Mouse (Mus musculus): ENCODE results near the gene Fabp2.

The Fabp2 gene

DNA sequence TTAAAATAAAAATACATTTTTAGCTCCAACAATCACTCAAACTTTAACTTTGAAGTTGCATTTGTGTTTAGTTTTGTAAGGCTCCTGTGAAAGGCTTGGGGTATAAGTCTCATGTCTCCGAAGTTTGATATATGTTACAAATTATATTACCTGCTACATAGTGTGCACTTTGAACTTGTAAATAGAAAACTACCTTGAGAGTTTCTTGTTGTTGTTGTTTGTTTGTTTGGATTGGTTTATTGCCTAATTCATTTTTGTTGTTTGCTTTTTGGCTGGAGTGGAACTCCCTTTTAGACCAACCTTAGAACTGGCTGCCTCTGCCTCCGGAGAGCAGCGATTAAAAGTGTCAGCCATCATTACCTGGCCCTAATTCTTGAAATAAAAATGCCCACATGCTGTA is at the start of gene Fabp2:
Gene Fabp2, plus strand, starts transcription at position 301 of the 400 bp plus-strand sequence.
- DNase-seq (ENCODE audit: low read depth): no peak

DNA sequence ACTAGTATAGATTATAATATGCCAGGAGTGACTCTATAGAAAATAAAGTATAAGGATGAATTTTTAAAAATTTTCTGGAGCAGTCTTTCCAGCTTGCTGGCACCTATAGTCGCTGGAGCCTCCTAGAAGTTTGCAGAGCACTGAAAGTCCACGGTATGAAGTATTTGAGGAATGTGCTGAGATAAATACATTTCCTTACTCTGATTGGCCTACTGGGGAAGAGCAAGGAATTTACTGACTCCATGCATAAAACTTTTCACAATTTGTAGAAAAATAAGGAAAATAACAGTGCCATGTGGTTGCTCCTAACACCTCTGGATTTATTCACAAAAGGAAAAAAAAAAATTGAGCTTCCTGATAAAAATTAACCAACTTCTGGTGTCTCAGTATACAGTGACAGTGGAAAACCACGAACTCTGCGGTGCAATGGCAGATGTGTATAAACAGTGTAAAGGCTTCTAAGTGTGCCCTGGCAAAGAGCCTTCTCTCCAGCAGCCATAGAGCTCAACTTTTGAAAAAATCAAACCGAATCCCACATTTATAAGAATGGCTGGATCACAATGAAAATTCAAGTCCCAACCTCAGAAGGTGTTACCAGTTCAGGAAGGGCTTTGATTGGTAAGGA is 46.4 kb upstream of the Fabp2 start:
- DNase-seq (ENCODE audit: low read depth): no peak

DNA sequence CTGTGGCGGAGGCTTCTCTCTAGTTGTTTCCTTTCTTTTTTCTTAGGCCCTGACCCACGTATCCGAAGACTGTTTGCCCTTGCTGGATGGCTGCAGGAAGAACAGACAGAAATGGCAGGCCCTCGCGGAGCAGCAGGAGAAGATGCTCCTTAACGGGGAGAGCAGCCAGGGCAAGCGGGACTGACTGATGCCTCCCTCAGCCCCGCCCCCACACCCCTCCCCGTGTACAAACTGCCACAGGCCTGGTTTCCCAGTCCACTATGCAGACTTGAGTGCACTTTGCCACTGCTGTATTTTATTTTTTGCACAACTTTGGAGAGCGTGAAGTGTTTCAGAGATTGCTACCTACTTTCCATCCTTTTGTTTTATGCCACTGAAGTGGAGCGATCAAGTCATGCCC is 39.7 kb upstream of the Fabp2 start:
- DNase-seq (ENCODE audit: low read depth): no peak

DNA sequence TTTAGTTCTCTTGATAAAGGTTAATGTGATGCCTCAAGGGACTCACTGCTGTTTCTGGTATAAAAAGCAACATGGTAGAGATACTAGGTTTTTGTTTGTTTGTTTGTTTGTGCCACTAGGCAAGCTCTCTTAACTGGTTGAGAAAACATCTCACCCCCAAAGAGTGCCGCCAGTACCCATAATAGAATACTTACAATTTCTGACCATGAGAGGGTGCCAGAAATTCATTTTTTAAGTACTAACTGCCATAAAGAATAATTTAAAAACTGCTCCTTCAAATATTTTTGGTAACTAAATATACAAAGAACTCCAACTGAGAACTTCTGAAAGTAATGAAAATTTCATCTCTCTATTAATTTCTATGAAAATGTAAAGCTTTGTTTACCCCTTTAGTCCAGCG is 35.0 kb upstream of the Fabp2 start:
- no peak for DNase-seq (ENCODE audit: low read depth)

DNA sequence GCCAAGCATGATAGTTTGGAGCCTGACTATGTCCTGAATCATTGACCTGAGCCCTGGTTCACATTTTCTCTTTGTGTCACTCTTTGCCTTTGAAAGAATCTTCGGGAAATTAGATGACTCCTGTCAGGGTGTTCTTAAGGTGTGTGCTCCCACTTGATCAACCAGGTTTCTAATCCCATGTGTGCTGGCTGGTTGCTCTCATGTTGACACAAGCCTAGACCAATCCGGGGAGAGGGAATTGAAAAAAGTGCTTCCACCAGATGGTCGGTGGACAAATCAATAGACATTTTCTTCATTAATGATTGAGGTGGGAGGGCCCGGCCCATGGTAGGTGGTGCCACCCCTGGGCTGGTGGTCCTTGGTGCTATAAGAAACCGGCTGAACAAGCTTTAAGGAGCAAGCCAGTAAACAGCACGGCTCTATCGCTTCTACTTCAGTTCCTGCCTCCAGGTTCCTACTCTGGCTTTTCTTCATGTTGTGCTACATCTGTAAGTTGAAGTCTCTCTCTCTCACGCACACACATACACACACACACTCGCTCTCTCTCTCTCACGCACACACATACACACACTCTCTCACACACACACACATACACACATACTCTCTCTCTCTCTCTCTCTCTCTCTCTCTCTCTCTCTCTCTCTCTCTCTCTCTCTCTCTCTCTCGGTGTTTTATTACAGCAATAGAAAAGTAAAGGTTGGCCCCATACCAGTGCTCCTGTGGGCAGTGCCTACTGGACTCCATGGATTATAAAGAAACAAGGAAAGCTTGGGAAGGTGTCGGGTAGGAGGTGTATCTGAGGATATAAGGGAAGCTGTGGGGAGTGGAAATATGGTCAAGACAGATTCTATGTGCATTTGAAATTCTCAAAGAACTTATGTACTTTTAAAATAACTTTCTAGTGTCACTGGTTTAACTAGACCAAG is 34.0 kb upstream of the Fabp2 start:
- no peak for DNase-seq (ENCODE audit: low read depth)

DNA sequence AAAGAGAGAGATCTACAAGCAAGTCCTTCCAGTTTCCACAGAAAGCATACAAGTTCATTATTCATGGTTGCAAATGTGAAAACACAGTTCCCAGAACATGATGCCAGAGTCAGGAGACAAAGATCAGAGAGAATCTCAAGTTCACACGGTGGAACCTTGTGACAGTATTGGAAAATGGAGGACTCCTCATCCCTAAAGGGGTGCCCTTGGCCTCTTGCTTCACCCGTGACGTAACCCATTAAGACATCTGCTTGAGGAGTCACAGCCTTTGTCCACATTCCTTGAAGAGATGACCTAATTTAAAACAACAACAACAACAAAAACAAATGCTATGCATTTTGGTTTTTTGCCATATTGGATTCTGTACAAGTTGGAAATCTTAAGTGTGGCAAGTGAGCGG is 29.8 kb upstream of the Fabp2 start:
- DNase-seq (ENCODE audit: low read depth): no peak

DNA sequence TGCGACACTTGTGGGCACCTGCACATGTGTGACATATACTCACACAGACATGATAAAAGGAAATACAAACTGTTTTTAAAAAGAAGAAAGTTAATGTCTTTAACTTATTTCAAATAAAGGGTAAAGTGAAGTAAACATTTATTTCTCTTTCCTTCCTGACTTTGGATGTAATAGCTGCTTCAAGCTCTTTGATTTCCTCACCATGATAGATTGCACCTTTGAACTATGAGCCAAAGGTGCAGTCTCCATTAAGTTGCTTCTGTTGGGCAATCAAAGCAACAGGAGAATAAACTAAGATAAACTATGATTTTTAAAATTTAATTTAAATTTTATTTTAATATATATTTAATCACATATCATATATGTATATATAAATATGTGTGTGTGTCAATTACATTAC is 26.6 kb upstream of the Fabp2 start:
- DNase-seq (ENCODE audit: low read depth): no peak

DNA sequence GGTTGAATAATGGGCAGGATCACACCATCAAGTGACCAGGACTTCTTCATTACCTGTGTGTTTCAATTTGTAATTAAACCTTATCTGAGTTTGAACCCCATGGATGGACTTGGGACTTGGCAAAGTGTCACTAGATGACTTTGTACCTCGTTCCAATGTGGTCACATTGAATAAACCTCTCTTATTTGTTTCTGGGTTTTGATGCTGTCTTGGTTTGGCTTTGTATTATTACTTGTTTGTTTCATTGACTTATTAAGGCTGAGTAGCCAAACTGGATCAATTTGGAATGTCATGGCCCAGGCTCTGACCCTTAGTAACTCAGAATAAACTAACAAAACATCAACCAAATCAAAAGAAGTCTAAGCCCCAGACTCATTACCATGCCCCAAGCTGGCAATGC is 23.3 kb upstream of the Fabp2 start:
- no peak for DNase-seq (ENCODE audit: low read depth)

DNA sequence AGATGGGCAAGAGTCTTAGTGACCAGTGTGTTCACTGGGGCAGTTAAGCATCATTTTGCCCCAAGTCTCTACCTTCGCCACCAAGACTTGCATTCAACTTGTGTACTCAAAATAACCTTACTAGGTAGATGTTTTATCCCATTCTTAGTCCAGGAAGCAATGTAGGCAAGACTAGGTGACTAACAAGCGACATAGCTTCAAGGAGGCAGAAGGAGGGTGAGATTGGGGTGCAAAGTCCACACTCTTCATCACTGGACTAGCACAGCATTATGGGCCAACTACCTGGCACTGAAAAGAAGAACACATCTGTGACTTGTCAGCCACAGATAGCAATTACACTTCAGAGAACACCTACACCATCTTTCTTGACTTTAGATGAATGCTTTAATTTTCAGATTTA is 18.0 kb upstream of the Fabp2 start:
- DNase-seq (ENCODE audit: low read depth): no peak

DNA sequence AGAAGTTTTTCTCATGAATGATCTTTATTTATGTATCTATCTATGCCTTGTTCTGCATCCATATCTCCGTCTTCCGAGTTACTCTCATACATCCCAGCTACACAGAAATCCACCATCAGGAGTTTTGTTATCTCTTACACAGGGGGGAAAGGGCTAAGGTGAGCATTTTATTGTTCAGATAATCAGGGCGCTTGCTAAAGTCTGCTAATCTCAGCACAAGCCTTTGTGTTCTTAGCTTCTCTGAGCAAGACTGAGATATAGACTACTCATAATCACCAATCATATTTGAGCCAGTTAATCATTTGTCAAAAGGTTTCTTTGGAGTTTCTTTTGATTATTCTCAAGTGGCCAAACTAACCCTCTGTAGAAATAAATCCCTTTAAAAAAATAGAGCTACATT is 17.3 kb upstream of the Fabp2 start:
- DNase-seq (ENCODE audit: low read depth): no peak

DNA sequence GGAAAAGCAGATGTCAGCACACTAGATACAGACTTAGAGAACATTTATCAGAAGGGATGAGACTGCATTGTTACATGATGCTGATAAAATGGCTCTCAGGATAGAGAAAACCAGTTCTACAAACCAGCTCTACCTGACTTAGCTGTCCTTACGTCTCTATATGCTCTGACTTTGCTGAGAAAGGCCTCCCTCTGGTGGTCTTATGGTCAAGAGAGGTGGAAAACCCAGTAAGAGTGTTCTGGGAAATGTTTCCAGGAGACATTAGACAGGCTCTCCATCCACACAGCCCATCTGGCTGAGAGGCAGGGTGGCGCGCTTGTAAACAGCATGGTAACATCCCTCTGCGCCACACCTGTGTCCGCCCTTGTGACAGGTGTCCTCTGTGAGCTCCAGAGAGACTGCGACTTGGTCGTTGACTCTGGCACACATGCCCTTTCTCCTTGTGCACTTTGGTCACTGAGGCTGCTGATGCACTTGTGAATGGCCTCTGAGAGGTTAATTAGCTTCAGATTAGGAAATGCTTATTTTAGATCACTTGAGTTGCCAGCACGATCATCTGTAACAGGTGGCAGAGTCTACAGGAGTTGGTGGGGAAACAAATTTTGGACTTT is 16.1 kb upstream of the Fabp2 start:
- no peak for DNase-seq (ENCODE audit: low read depth)

DNA sequence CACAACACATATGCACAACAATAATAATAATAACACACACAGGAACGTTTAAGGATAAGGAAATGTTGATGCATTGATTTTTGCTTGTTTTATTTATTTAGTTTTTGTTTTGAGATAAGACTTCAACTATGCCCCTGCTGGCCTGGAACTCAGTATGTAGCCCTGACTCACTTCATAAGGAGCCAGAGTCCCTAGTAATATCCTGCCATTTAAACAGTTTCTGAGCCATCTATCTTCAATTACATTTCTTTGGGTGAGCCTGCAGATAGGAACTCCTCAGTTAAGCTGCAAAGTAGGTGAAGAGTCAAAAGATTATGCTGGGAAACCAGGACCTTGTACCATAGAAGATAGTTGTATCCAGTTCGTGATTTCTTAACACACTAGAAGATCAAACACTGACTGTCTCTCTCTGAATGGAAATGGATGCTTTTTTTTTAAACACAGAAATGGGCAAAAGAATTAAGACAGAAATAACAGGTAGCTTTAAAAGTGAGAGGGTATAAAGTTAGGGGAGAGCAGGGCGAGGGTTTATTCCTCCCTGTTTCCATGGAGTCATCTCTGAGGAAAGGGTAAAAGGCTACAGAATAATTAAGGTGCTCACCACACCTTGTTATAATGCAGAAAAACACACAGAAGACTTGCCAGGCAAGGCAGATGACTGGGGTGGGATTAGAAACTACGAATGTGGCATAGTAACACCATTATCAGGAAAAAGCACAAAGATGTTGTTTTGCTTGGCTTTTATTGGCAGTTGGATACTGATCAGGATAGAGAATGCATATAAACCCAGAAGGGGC is 7.2 kb upstream of the Fabp2 start:
- no peak for DNase-seq (ENCODE audit: low read depth)

DNA sequence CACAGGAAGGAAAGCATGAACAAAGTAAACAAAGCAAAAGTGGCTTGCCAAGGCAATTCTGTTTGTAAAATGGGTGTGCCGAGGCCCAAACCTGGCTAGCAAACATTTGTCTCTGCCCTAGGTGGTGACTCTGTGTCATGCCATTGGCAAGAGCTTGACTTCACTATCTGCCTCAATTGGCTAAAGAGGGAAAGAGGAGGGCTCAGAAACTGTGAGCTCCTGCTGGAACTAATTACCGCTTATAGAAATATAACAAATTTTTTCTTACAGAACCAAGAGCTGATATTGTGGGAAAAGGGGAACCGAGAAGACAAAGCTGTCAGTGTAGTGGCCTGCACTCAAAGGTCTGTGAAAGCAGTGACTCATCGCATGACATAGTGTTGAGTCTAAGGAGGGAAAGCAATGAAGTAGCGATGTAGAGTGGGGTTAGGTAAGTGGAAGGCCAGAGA is 6.5 kb upstream of the Fabp2 start:
- DNase-seq (ENCODE audit: low read depth): no peak

DNA sequence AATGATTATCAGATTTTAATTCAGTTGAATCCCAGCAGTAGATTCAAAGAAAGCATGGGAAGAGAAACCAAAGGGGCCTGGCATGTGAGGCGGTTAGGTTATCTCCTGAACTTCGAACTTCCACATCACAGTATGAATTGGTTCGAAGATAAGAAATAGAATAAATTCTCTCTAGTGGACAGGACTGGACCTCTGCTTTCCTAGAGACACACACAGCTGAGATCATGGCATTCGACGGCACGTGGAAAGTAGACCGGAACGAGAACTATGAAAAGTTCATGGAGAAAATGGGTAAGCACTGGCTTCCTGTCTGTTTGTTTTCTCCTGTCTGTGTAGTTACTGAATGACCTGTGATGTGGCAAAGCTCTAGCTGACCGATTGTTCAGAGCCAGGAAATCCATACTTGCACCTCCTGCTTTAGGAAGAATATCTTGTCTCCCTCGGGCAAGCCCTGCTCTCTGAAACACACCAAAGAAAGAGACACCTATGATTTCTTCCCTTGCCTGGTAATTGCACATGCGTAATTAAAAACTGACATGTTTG is 388 bp downstream of the Fabp2 start:
- no peak for DNase-seq (ENCODE audit: low read depth)

DNA sequence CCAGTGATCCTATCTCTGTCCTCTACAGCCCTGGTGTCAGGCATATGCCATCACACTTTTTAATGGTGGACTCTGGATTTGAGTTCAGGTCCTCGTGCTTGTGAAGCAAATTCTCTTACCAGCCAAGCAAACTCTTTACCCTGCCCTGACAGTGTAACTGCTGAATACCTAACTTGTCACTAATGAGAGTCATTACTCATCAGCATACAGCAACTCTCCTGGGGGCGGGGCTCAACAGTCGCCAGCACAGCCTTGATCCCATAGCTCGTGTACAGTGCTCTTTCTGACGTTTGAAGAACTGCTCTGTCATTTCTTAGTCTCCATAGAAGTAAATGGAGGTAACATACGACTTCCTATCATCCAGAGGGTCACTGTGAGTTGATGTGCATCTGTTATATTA is 3.4 kb downstream of the Fabp2 start:
- DNase-seq (ENCODE audit: low read depth): no peak

DNA sequence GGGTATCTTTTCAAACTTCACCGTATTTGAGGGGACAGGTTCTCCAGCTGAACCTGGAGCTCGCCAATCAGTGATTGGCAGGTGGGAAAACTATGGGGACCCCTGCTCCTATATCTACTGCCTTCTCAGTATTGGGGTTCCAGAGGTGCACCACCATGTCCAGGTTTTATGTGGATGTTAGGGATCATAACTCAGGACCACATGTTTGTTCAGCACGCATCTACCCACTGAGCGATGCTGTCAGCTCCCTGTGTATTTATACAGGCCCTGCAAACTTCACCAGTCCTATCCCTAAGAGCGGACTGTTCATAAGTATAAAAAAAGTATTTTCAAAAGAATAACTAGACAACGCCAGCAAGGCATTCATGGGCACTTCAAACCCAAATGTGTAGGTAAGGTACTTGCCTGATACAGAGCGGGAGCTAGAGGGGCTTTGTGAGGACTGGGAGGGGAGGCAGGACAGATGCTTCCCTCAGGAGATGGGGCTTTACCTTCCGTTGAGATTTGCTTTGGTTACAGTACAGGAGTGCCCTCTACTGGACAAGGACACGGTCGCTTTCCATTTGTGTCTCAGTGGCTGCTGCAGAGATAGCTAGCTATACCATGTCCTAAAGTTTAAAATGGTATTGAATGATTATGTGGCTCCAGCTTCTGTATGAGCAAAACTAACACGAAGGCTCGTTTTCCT is 9.0 kb downstream of the Fabp2 start:
- DNase-seq (ENCODE audit: low read depth): no peak

DNA sequence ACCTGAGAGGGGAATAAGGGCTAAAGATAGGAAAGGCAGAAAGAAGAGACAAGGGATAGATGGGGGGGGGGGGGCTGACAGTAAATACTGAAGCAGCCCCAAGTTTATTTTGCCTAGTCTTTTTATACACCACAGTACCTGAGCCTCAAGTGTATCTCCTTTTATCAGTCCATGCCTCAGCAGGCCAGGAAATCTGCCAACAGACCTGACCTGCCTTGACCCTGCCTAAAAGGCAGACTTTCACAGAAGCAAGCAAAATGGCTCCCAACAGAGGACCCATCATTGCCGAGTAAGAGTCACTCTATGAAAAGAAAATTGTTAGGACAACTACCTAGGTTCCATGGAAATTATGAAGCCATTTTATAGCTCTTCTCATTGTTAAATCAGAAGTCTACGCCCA is 13.0 kb downstream of the Fabp2 start:
- no peak for DNase-seq (ENCODE audit: low read depth)

DNA sequence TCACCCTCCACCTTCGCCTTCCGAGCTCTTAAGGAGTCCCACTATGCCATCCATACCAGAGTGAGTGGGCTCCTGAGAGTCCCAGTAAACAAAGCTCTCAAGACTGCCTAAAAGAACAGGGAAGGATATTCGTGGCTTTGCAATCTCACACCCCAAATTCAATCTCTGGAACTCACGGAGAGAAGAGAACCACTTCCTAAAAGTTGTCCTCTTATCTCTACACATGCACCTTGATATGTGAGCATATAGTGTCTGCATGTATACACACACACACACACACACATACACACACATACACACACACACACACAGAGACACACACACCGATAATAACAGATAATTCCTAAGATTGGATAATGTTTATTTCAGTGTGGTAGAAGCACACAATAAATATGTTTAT is 20.6 kb downstream of the Fabp2 start:
- no peak for DNase-seq (ENCODE audit: low read depth)

DNA sequence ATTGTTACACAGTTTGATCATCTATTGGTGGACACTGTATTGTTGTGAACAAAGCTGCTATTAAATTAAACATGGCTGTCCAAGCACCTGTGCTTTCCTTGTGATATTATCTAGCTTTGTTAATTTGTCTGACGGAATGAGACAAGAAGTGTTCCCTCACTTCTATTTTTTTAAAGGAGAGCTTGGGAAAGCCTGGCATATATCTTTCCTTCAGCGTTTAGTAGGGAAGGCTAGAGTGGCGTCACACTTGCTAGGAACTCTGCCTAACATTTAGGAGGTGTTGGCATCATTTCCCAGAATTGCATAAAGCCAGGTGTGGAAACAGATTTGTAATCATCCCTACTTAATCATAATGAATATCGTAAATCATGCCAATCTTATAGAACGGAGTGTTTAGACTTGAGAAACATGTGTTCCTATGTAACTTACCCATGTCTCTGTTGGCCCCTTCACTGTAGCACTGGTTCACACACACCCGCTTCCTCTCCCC is 21.4 kb downstream of the Fabp2 start:
- no peak for DNase-seq (ENCODE audit: low read depth)

DNA sequence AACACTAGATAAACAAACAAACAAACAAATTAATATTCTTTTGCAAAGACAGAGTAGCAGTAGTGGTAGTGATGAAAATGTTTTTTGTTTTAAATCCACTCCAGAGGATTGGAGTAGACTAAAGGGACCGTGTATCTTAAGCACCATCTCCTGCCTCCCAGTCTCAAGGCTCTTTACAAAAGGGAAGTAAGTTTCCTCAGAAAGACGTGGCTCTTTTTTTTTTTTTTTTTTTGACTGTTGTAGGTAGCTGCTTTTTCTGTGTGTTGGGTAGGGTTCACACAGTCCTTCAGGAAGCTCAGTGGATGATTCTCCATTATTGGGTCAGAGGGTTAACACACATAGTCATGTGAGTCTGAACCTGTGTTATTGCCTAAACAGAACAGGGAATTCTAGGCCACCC is 23.8 kb downstream of the Fabp2 start:
- no peak for DNase-seq (ENCODE audit: low read depth)

DNA sequence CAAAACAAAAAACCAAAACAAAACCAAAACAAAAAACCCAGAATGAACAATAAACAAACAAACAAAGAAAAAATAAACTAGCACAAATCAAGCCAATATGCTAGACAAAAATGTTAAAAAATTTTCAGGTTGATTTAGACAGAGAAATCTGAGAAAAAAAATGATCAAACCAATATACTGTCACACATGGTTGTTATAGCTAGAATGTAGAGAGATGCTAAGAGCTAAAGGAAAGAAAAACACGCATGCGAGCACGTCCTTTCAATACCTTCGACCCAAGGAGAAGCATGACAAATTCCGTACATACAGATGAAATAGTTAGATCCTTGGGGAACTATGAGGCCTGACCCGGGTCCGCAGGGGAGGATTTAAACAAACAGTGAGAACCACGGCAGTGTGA is 24.4 kb downstream of the Fabp2 start, which contains the start of gene Gm10959:
Gene Gm10959, minus strand, starts transcription at position 101 of the 400 bp plus-strand sequence.
- DNase-seq (ENCODE audit: low read depth): no peak

Measured in c-Kit-positive CD71-negative TER-119-negative erythroid progenitor cells, embryonic 14.5 days (primary cell).